Comparison of ENCODE assay signal across 27 mouse cellular contexts in the genomic region with DNA sequence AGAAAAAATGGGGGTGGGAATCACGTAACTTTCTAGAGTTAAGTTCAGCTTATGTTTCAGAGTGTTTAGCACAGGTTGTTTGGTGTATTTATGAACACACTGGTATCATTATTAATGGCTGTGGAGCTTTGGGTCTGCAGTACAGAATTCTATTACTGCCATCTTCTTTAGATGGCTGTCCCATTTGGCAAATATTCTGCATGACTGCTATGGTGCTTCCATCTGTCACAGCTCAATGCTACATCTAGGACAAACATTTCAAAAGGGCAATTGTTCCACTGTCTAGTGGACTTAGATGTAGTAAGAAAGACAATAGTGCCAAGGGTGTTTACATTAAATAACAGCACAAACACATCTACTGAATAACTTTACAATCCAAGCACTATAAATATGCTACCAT.
A peak's percentile ranks its signal among the peaks of the same experiment; 100 is the strongest.
DNase-seq lines count a peak whose midpoint lies in the region; ATAC-seq lines count a peak whose summit lies in the region.
"Had no signal": no experiment of that assay in that cellular context is flagged by ENCODE, and none has a peak within 500 bp of the region (broad histone marks: within the 10 kb centered on the region; RNA-seq: fewer than 3 reads in every experiment).

No protein-coding gene starts in this region.

- no peaks in the 10 kb centered on the region for H3K4me1 ChIP-seq in liver, embryonic 11.5 days (replicated peaks; ENCODE audit: control insufficient read depth, insufficient read depth, low read length)
- H3K4me1 ChIP-seq in hindbrain, embryonic 10.5 days (replicated peaks) = no peaks in the 10 kb centered on the region
- H3K4me1 ChIP-seq: embryonic facial prominence, embryonic 12.5 days; embryonic facial prominence, embryonic 15.5 days; forebrain, embryonic 13.5 days; hindbrain, embryonic 13.5 days; intestine, embryonic 15.5 days had no signal

- H3K27me3 ChIP-seq in liver, embryonic 11.5 days (replicated peaks; ENCODE audit: control insufficient read depth, insufficient read depth, low read length) = no peaks in the 10 kb centered on the region
- no peaks in the 10 kb centered on the region for H3K27me3 ChIP-seq in hindbrain, embryonic 10.5 days (ENCODE audit: insufficient read depth, poor library complexity, severe bottlenecking)
- H3K27me3 ChIP-seq: CH12.LX; embryonic facial prominence, embryonic 12.5 days; embryonic facial prominence, embryonic 15.5 days; forebrain, embryonic 13.5 days; hindbrain, embryonic 13.5 days; intestine, embryonic 15.5 days; Patski had no signal

- WGBS in liver, embryonic 11.5 days = 73% methylated on average over 1 of the region's 1 CpGs
- 88% methylated on average over 1 of the region's 1 CpGs for WGBS in hindbrain, embryonic 10.5 days

- no peak overlapping the region for H3K4me3 ChIP-seq in liver, embryonic 11.5 days (ENCODE audit: low read depth, low read length)
- H3K4me3 ChIP-seq in hindbrain, embryonic 10.5 days = no peak overlapping the region
- H3K4me3 ChIP-seq: embryonic facial prominence, embryonic 12.5 days; embryonic facial prominence, embryonic 15.5 days; forebrain, embryonic 13.5 days; gastrocnemius, adult 2 months; hindbrain, embryonic 13.5 days; intestine, embryonic 15.5 days had no signal

- H3K36me3 ChIP-seq in liver, embryonic 11.5 days (ENCODE audit: control insufficient read depth, insufficient read depth, low read length) = no peaks in the 10 kb centered on the region
- H3K36me3 ChIP-seq in hindbrain, embryonic 10.5 days = no peaks in the 10 kb centered on the region
- H3K36me3 ChIP-seq: embryonic facial prominence, embryonic 12.5 days; embryonic facial prominence, embryonic 15.5 days; G1E; hindbrain, embryonic 13.5 days; intestine, embryonic 15.5 days had no signal

- H3K9ac ChIP-seq in liver, embryonic 11.5 days (ENCODE audit: low read depth, low read length) = no peak overlapping the region
- H3K9ac ChIP-seq: embryonic facial prominence, embryonic 12.5 days; embryonic facial prominence, embryonic 15.5 days; forebrain, embryonic 13.5 days; forebrain, postnatal 0 days; hindbrain, embryonic 13.5 days; intestine, embryonic 15.5 days had no signal

- no peak for ATAC-seq in liver, embryonic 11.5 days (replicated peaks; ENCODE audit: low FRiP score)
- ATAC-seq: forebrain, embryonic 13.5 days; forebrain, postnatal 0 days; hindbrain, embryonic 16.5 days; intestine, embryonic 15.5 days; Patski had no signal

- no peak overlapping the region for H3K4me2 ChIP-seq in liver, embryonic 11.5 days
- H3K4me2 ChIP-seq: embryonic facial prominence, embryonic 12.5 days; embryonic facial prominence, embryonic 15.5 days; forebrain, embryonic 13.5 days; heart, embryonic 11.5 days; hindbrain, embryonic 13.5 days; intestine, embryonic 15.5 days had no signal

- DNase-seq in cerebellum, adult 11-12 months = peak; percentile 12
- DNase-seq in cerebellum, adult 11 months = no peak
- DNase-seq in cerebellum, adult 18-20 months = peak; percentile 2 to 12
- peak; percentile 20 for DNase-seq in cerebellum, adult 9-11 months
- DNase-seq in cerebellum, postnatal 25 days = peak; percentile 21 to 47
- DNase-seq in right cerebral cortex, adult 2 months (ENCODE audit: low spot score in 2 of 2) = no peak
- no peak for DNase-seq in liver, embryonic 11.5 days (ENCODE audit: low spot score)
- no peak for DNase-seq in hindbrain, embryonic 10.5 days (ENCODE audit: low spot score)
- DNase-seq: adrenal gland, postnatal 10 days; adrenal gland, postnatal 36 days; B cell, adult 2 months; forebrain, postnatal 0 days; gastrocnemius, adult 2 months; gastrocnemius, postnatal 14 days; heart, adult 11 months; kidney, adult 11 months; kidney, adult 8-10 months had no signal

- no peak overlapping the region for H3K27ac ChIP-seq in liver, embryonic 11.5 days (ENCODE audit: low read depth, low read length)
- H3K27ac ChIP-seq in hindbrain, embryonic 10.5 days = no peak overlapping the region
- H3K27ac ChIP-seq: embryonic facial prominence, embryonic 12.5 days; embryonic facial prominence, embryonic 15.5 days; forebrain, embryonic 13.5 days; gastrocnemius, adult 2 months; hindbrain, embryonic 13.5 days; intestine, embryonic 15.5 days had no signal

- no peaks in the 10 kb centered on the region for H3K9me3 ChIP-seq in liver, embryonic 11.5 days (ENCODE audit: control insufficient read depth, low read length)
- no peaks in the 10 kb centered on the region for H3K9me3 ChIP-seq in hindbrain, embryonic 10.5 days
- H3K9me3 ChIP-seq: embryonic facial prominence, embryonic 12.5 days; embryonic facial prominence, embryonic 15.5 days; forebrain, embryonic 13.5 days; hindbrain, embryonic 13.5 days; intestine, embryonic 15.5 days had no signal

Comparison
In these comparisons a context has a peak if more than half of its experiments do, and no peak if none do; other contexts are left out.
1. DNase-seq: peak in cerebellum, adult 11-12 months (single experiment), cerebellum, adult 18-20 months (2 of 2), cerebellum, adult 9-11 months (single experiment) and cerebellum, postnatal 25 days (2 of 2); none in cerebellum, adult 11 months (single experiment), right cerebral cortex, adult 2 months (0 of 2), liver, embryonic 11.5 days (single experiment) and hindbrain, embryonic 10.5 days (single experiment).